Mouse (Mus musculus): Measurements from ENCODE around the gene Rpl10. TPM values are rescaled to one million over a fixed set of nuclear protein-coding genes. Genes with fewer than 3 reads are reported as not detected.
A peak's percentile ranks its signal among the peaks of the same experiment; 100 is the strongest.

Rpl10 gene
- polyA plus RNA-seq, 1 experiment from 2014 or later, result 828 TPM

- Histone ChIP-seq H3K4me2 (replicated peaks) (peak overlapping the region; percentile 76), H3K4me1 (peaks cover 13% of the 10 kb centered on the region), H3K9ac (peak overlapping the region; percentile 79), H3K27ac (peak overlapping the region; percentile 77), H3K4me3 (peak overlapping the region; percentile 62), H3K27me3 (no peaks in the 10 kb centered on the region), H3K36me3 (no peaks in the 10 kb centered on the region), H3K9me3 (no peaks in the 10 kb centered on the region)
- WGBS, result 20% methylated on average over 39 of the region's 39 CpGs
- ATAC-seq (ENCODE audit: low FRiP score, low read depth), result peak; percentile 65
Measured at GRCm38 (mm10) chrX:74282395-74283091, 11.9 kb downstream of the Rpl10 start.

- peak overlapping the region; percentile 79 for H3K9ac ChIP-seq
- peak overlapping the region; percentile 76 for H3K4me2 ChIP-seq (replicated peaks)
- peaks cover 13% of the 10 kb centered on the region for H3K4me1 ChIP-seq
- no peaks in the 10 kb centered on the region for H3K27me3 ChIP-seq
- WGBS, result 51% methylated on average over 5 of the region's 5 CpGs
- H3K36me3 ChIP-seq, result peaks cover 2% of the 10 kb centered on the region; the same call in 1 of the 2 replicates
- no peaks in the 10 kb centered on the region for H3K9me3 ChIP-seq
- 0 out of 2 replicates have a peak, but pooled peaks have one; percentile 16 for ATAC-seq (ENCODE audit: low FRiP score, low read depth)
- H3K4me3 ChIP-seq, result peak overlapping the region; percentile 62
- peak overlapping the region; percentile 58; the same call in 1 of the 2 replicates for H3K27ac ChIP-seq
Measured at GRCm38 (mm10) chrX:74283092-74283437, 12.5 kb downstream of the Rpl10 start.

DNA sequence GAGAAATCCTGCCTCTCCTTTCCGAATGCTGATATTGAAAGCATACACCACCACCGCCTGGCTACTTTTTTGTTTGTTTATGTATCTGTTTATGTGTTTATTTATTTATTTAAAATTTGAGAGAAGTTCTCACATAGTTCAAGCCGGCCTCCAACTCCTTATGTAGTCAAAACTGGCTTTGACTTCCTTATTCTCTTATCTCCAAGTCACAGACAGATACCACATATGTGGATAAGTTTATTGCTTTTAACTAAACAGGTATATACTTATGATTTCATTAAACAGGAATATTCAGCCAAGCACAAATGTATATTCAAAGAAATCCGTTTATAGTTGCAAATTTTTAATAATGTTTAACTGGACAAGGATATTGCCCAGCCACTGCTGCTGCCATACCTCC, 22.8 kb downstream of the Rpl10 start:
- Histone ChIP-seq H3K36me3 (peaks cover 17% of the 10 kb centered on the region), H3K9me3 (no peaks in the 10 kb centered on the region), H3K4me2 (replicated peaks) (no peak overlapping the region), H3K4me3 (no peak overlapping the region), H3K27me3 (no peaks in the 10 kb centered on the region), H3K9ac (no peak overlapping the region), H3K4me1 (peaks cover 4% of the 10 kb centered on the region; the same call in 1 of the 2 replicates), H3K27ac (no peak overlapping the region)
- 78% methylated on average over 4 of the region's 4 CpGs for WGBS
- no peak for ATAC-seq (ENCODE audit: low FRiP score, low read depth)

GRCm38 (mm10) chrX:74296538-74297448, 26.2 kb downstream of the Rpl10 start, which contains the start of gene Atp6ap1:
TSS of gene Atp6ap1 (plus strand) at chrX:74297097.
- Histone ChIP-seq H3K27ac (no peak within 1 kb of the TSS; the same call in 1 of the 2 replicates), H3K4me2 (replicated peaks) (peak within 1 kb of the TSS; percentile 72), H3K27me3 (no peaks in the 10 kb centered on the region), H3K4me3 (peak within 1 kb of the TSS; percentile 61), H3K9me3 (no peaks in the 10 kb centered on the region), H3K36me3 (peaks cover 30% of the 10 kb centered on the region; the same call in 1 of the 2 replicates), H3K4me1 (peaks cover 4% of the 10 kb centered on the region; the same call in 1 of the 2 replicates), H3K9ac (peak within 1 kb of the TSS; percentile 82)
- WGBS, result 19% methylated on average over 37 of the region's 37 CpGs
- peak; percentile 98 for ATAC-seq (ENCODE audit: low FRiP score, low read depth)

- no peak overlapping the region for H3K4me2 ChIP-seq (replicated peaks)
- peaks cover 45% of the 10 kb centered on the region; the same call in 1 of the 2 replicates for H3K36me3 ChIP-seq
- H3K4me1 ChIP-seq, result peaks cover 4% of the 10 kb centered on the region; the same call in 1 of the 2 replicates
- 86% methylated on average over 1 of the region's 1 CpGs for WGBS
- no peaks in the 10 kb centered on the region for H3K27me3 ChIP-seq
- no peak overlapping the region for H3K27ac ChIP-seq
- H3K9ac ChIP-seq, result no peak overlapping the region
- H3K4me3 ChIP-seq, result no peak overlapping the region
- H3K9me3 ChIP-seq, result no peaks in the 10 kb centered on the region
- ATAC-seq (ENCODE audit: low FRiP score, low read depth), result no peak
Measured at GRCm38 (mm10) chrX:74298348-74298747, 27.7 kb downstream of the Rpl10 start.

DNA sequence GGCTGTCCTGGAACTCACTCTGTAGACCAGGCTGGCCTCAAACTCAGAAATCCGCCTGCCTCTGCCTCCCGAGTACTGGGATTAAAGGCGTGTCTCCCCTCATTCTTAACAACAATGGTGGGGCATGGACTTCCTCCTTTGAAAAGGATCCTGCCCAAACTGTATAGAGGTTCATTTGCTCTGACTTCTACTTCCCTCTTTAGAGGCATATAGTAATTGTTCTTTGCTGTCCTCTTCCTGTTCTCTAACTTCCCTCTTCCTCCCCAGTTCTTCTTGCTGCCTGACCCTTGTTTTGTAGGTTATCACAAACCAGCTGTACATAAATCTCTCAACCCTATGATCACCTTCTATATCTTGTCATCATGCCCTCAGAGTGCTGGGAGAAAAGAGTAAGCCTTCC, 29.1 kb downstream of the Rpl10 start:
- no peaks in the 10 kb centered on the region for H3K9me3 ChIP-seq
- no peak for ATAC-seq (ENCODE audit: low FRiP score, low read depth)
- no peak overlapping the region for H3K4me3 ChIP-seq
- 82% methylated on average over 3 of the region's 3 CpGs for WGBS
- H3K4me2 ChIP-seq (replicated peaks), result no peak overlapping the region
- no peak overlapping the region for H3K9ac ChIP-seq
- H3K4me1 ChIP-seq, result peaks cover 4% of the 10 kb centered on the region; the same call in 1 of the 2 replicates
- no peak overlapping the region for H3K27ac ChIP-seq
- H3K36me3 ChIP-seq, result peaks cover 52% of the 10 kb centered on the region; the same call in 1 of the 2 replicates
- H3K27me3 ChIP-seq, result no peaks in the 10 kb centered on the region

GRCm38 (mm10) chrX:74304867-74305700, 34.5 kb downstream of the Rpl10 start, which contains the start of gene Gdi1:
TSS of gene Gdi1 (plus strand) at chrX:74304998.
- no peaks in the 10 kb centered on the region for H3K9me3 ChIP-seq
- H3K27me3 ChIP-seq, result no peaks in the 10 kb centered on the region
- peaks cover 10% of the 10 kb centered on the region; the same call in 1 of the 2 replicates for H3K4me1 ChIP-seq
- peak within 1 kb of the TSS; percentile 59 for H3K4me3 ChIP-seq
- 15% methylated on average over 35 of the region's 41 CpGs for WGBS
- H3K9ac ChIP-seq, result peak within 1 kb of the TSS; percentile 77
- ATAC-seq (ENCODE audit: low FRiP score, low read depth), result peak; percentile 85
- peaks cover 72% of the 10 kb centered on the region for H3K36me3 ChIP-seq
- H3K4me2 ChIP-seq (replicated peaks), result peak within 1 kb of the TSS; percentile 74
- H3K27ac ChIP-seq, result peak within 1 kb of the TSS; percentile 81

DNA sequence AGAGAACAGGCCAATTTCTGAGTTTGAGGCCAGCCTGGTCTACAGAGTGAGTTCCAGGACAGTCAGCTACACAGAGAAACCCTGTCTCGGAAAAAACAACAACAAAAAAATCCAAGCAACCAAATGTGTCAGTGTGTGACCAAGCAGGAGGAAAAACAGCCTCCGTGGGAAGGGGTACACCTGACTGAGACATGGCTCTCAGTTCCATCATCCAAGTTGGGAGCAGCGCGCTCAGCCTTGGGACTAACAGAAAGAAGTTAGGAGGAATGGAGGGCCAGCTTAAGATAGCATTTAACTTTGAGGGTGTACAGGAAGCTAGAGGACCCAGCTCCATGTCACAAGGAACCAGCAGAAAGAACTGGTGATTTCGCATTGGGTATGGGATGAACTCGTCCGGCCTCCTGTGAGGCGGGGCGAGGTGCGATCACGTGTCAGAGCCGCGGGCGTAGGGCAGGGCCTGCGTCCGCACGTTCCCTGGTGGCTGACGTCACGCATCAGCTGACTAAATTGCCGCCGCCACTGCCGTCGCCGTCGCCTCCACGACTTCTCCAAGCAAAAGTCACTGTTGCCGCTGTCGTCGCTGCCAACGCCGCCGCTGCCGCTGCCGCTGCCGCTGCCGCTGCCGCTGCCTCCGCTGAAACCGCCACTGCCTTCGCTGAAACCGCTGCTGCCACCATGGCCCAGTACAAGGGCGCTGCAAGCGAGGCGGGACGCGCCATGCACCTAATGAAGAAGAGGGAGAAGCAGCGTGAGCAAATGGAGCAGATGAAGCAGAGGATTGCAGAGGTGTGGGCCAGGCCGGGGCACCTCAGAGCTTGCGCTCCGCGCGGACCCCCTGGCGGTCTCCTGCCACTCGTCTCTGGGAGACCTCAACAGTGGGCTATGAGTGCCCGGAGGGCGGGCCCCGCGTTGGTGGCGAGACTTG, 42.2 kb downstream of the Rpl10 start, which contains the start of gene Fam50a:
Fam50a (plus strand) TSS at position 494 of the 925 bp plus-strand sequence.
- ATAC-seq (ENCODE audit: low FRiP score, low read depth), result peak; percentile 97
- Histone ChIP-seq H3K4me1 (0 out of 2 replicates have a peak, but pooled peaks cover 4% of the 10 kb centered on the region), H3K9ac (peak within 1 kb of the TSS; percentile 79), H3K27me3 (no peaks in the 10 kb centered on the region; the same call in 1 of the 2 replicates), H3K4me3 (peak within 1 kb of the TSS; percentile 63), H3K9me3 (no peaks in the 10 kb centered on the region), H3K27ac (peak within 1 kb of the TSS; percentile 61; the same call in 1 of the 2 replicates), H3K36me3 (peaks cover 41% of the 10 kb centered on the region), H3K4me2 (replicated peaks) (peak within 1 kb of the TSS; percentile 71)
- 18% methylated on average over 58 of the region's 59 CpGs for WGBS

All from limb, embryonic 13.5 days (tissue).